ENCODE assay signal across 17 mouse cellular contexts in the genomic region with DNA sequence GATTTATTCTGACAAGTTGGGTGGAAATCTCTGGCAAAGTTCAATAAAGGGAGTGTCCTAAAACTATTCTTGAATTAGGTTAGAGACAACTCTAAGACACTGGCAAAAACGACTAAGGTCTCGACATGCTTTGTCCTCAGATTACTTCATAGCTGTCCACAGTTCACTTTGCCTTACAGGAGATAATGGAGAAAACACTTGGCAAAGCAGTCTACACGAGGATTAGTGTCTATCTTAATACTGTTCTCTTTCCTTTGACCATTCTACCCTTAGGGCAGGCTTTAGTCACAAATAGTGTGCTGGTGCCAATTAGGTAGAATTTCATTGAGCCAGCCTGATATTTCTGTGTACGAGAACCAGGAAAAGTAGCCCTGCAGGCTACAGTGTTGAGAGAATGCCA. TPM values are rescaled to one million over a fixed set of nuclear protein-coding genes. Genes with fewer than 3 reads are reported as not detected.
A peak's percentile ranks its signal among the peaks of the same experiment; 100 is the strongest.
DNase-seq lines count a peak whose midpoint lies in the region; ATAC-seq and TF ChIP-seq lines count a peak whose summit lies in the region.
"Had no signal": no experiment of that assay in that cellular context is flagged by ENCODE, and none has a peak within 500 bp of the region (broad histone marks: within the 10 kb centered on the region; RNA-seq: fewer than 3 reads in every experiment).

No protein-coding gene starts in this region.

- H3K4me3 ChIP-seq in forebrain, embryonic 15.5 days, result no peak overlapping the region
- no peak overlapping the region for H3K4me3 ChIP-seq in forebrain, postnatal 0 days (ENCODE audit: low read depth, low read length)
- H3K4me3 ChIP-seq in kidney, adult 2 months (ENCODE audit: insufficient read depth, low read depth, low read length), result no peak overlapping the region
- no peak overlapping the region for H3K4me3 ChIP-seq in kidney, embryonic 14.5 days (ENCODE audit: low read length)
- no peak overlapping the region for H3K4me3 ChIP-seq in midbrain, embryonic 15.5 days
- H3K4me3 ChIP-seq in midbrain, embryonic 11.5 days (ENCODE audit: low read depth, low read length), result no peak overlapping the region
- no peak overlapping the region for H3K4me3 ChIP-seq in stomach, postnatal 0 days (ENCODE audit: low read depth, low read length)
- H3K4me3 ChIP-seq: embryonic facial prominence, embryonic 12.5 days had no signal

- no peak overlapping the region for H3K9ac ChIP-seq in forebrain, embryonic 15.5 days (replicated peaks)
- H3K9ac ChIP-seq in forebrain, postnatal 0 days, result no peak overlapping the region
- H3K9ac ChIP-seq in kidney, embryonic 14.5 days (ENCODE audit: low read depth, low read length), result no peak overlapping the region
- H3K9ac ChIP-seq in midbrain, embryonic 15.5 days, result no peak overlapping the region
- H3K9ac ChIP-seq in midbrain, embryonic 11.5 days (ENCODE audit: low read length), result no peak overlapping the region
- H3K9ac ChIP-seq in stomach, postnatal 0 days (ENCODE audit: low read length), result no peak overlapping the region
- H3K9ac ChIP-seq: embryonic facial prominence, embryonic 12.5 days had no signal

- TF ChIP-seq EP300 in stomach, postnatal 0 days (optimal IDR thresholded peaks at IDR 0.05), result no peak

- ATAC-seq in forebrain, embryonic 15.5 days (replicated peaks), result peak; percentile 77
- no peak for ATAC-seq in forebrain, postnatal 0 days
- ATAC-seq in kidney, embryonic 14.5 days (ENCODE audit: low FRiP score, low TSS enrichment), result no peak
- ATAC-seq in midbrain, embryonic 15.5 days (replicated peaks), result 0 out of 2 replicates have a peak, but pooled peaks have one; percentile 52
- no peak for ATAC-seq in midbrain, embryonic 11.5 days (ENCODE audit: low FRiP score)
- no peak for ATAC-seq in stomach, postnatal 0 days (ENCODE audit: low FRiP score, low TSS enrichment)
- ATAC-seq: hindbrain, embryonic 16.5 days had no signal

- peak overlapping the region; percentile 42 for H3K27ac ChIP-seq in forebrain, embryonic 15.5 days (replicated peaks)
- H3K27ac ChIP-seq in forebrain, postnatal 0 days (ENCODE audit: low read depth, low read length), result no peak overlapping the region
- peak overlapping the region; percentile 38; the same call in 1 of the 2 replicates for H3K27ac ChIP-seq in kidney, adult 2 months (ENCODE audit: insufficient read depth, low read depth, low read length)
- no peak overlapping the region for H3K27ac ChIP-seq in kidney, embryonic 14.5 days (ENCODE audit: low read depth, low read length)
- H3K27ac ChIP-seq in midbrain, embryonic 15.5 days, result no peak overlapping the region
- no peak overlapping the region for H3K27ac ChIP-seq in midbrain, embryonic 11.5 days (ENCODE audit: low read depth, low read length)
- peak overlapping the region; percentile 30; the same call in 1 of the 2 replicates for H3K27ac ChIP-seq in stomach, postnatal 0 days (replicated peaks)
- H3K27ac ChIP-seq: embryonic facial prominence, embryonic 12.5 days; macrophage had no signal

- H3K9me3 ChIP-seq in forebrain, embryonic 15.5 days, result no peaks in the 10 kb centered on the region
- H3K9me3 ChIP-seq in forebrain, postnatal 0 days (ENCODE audit: low read length), result no peaks in the 10 kb centered on the region
- no peaks in the 10 kb centered on the region for H3K9me3 ChIP-seq in kidney, embryonic 14.5 days (ENCODE audit: control insufficient read depth, low read length)
- no peaks in the 10 kb centered on the region for H3K9me3 ChIP-seq in midbrain, embryonic 15.5 days
- H3K9me3 ChIP-seq in midbrain, embryonic 11.5 days (ENCODE audit: control insufficient read depth, low read length), result no peaks in the 10 kb centered on the region
- H3K9me3 ChIP-seq in stomach, postnatal 0 days (ENCODE audit: control insufficient read depth, low read length), result no peaks in the 10 kb centered on the region
- H3K9me3 ChIP-seq: embryonic facial prominence, embryonic 12.5 days had no signal

- no peak for TF ChIP-seq POLR2A in kidney, adult 2 months (IDR thresholded peaks at IDR 0.05; ENCODE audit: low read depth, low read length)

- H3K36me3 ChIP-seq in forebrain, embryonic 15.5 days, result no peaks in the 10 kb centered on the region
- H3K36me3 ChIP-seq in forebrain, postnatal 0 days (ENCODE audit: insufficient read depth), result no peaks in the 10 kb centered on the region
- no peaks in the 10 kb centered on the region for H3K36me3 ChIP-seq in kidney, adult 2 months (ENCODE audit: control insufficient read depth, insufficient read depth, low read length)
- H3K36me3 ChIP-seq in kidney, embryonic 14.5 days (ENCODE audit: control insufficient read depth, insufficient read depth, low read length), result no peaks in the 10 kb centered on the region
- no peaks in the 10 kb centered on the region for H3K36me3 ChIP-seq in midbrain, embryonic 15.5 days (replicated peaks)
- H3K36me3 ChIP-seq in midbrain, embryonic 11.5 days (ENCODE audit: control insufficient read depth, insufficient read depth, low read length), result no peaks in the 10 kb centered on the region
- no peaks in the 10 kb centered on the region for H3K36me3 ChIP-seq in stomach, postnatal 0 days (ENCODE audit: control insufficient read depth, insufficient read depth, low read length)
- H3K36me3 ChIP-seq: embryonic facial prominence, embryonic 12.5 days had no signal

- no peak for TF ChIP-seq CTCF in forebrain, postnatal 0 days (IDR thresholded peaks at IDR 0.05; ENCODE audit: low read depth)
- no peak for TF ChIP-seq CTCF in kidney, adult 2 months (conservative IDR thresholded peaks at IDR 0.05; ENCODE audit: insufficient read depth, insufficient read length, low read depth, low read length)
- no peak for TF ChIP-seq CTCF in stomach, postnatal 0 days (IDR thresholded peaks at IDR 0.05; ENCODE audit: low read depth)

- no peaks in the 10 kb centered on the region for H3K27me3 ChIP-seq in forebrain, embryonic 15.5 days
- H3K27me3 ChIP-seq in forebrain, postnatal 0 days (ENCODE audit: insufficient read depth, low read length), result no peaks in the 10 kb centered on the region
- H3K27me3 ChIP-seq in kidney, adult 2 months (replicated peaks; ENCODE audit: control insufficient read depth, insufficient read depth, low read length), result no peaks in the 10 kb centered on the region
- no peaks in the 10 kb centered on the region for H3K27me3 ChIP-seq in kidney, embryonic 14.5 days (ENCODE audit: control insufficient read depth, insufficient read depth, low read length)
- H3K27me3 ChIP-seq in midbrain, embryonic 15.5 days (replicated peaks), result no peaks in the 10 kb centered on the region
- H3K27me3 ChIP-seq in midbrain, embryonic 11.5 days (ENCODE audit: control insufficient read depth, insufficient read depth, low read length), result no peaks in the 10 kb centered on the region
- no peaks in the 10 kb centered on the region for H3K27me3 ChIP-seq in stomach, postnatal 0 days (ENCODE audit: control insufficient read depth, insufficient read depth, low read length)
- H3K27me3 ChIP-seq: embryonic facial prominence, embryonic 12.5 days had no signal

- H3K4me1 ChIP-seq in forebrain, embryonic 15.5 days, result peaks cover 28% of the 10 kb centered on the region
- no peaks in the 10 kb centered on the region for H3K4me1 ChIP-seq in forebrain, postnatal 0 days (ENCODE audit: insufficient read depth)
- H3K4me1 ChIP-seq in kidney, adult 2 months (ENCODE audit: control insufficient read depth, insufficient read depth, low read length), result peaks cover 20% of the 10 kb centered on the region
- no peaks in the 10 kb centered on the region for H3K4me1 ChIP-seq in kidney, embryonic 14.5 days (ENCODE audit: control insufficient read depth, insufficient read depth, low read length)
- peaks cover 8% of the 10 kb centered on the region for H3K4me1 ChIP-seq in midbrain, embryonic 15.5 days
- no peaks in the 10 kb centered on the region for H3K4me1 ChIP-seq in midbrain, embryonic 11.5 days (ENCODE audit: control insufficient read depth, insufficient read depth, low read length)
- peaks cover 3% of the 10 kb centered on the region; the same call in 1 of the 2 replicates for H3K4me1 ChIP-seq in stomach, postnatal 0 days (replicated peaks; ENCODE audit: control insufficient read depth, insufficient read depth)
- H3K4me1 ChIP-seq: embryonic facial prominence, embryonic 12.5 days had no signal

- no peak overlapping the region for H3K4me2 ChIP-seq in forebrain, embryonic 15.5 days (replicated peaks)
- H3K4me2 ChIP-seq in forebrain, postnatal 0 days (ENCODE audit: low read depth), result no peak overlapping the region
- no peak overlapping the region for H3K4me2 ChIP-seq in kidney, embryonic 14.5 days (replicated peaks; ENCODE audit: low read depth, low read length)
- no peak overlapping the region for H3K4me2 ChIP-seq in midbrain, embryonic 15.5 days
- H3K4me2 ChIP-seq in midbrain, embryonic 11.5 days, result no peak overlapping the region
- no peak overlapping the region for H3K4me2 ChIP-seq in stomach, postnatal 0 days (replicated peaks; ENCODE audit: low read depth)
- H3K4me2 ChIP-seq: embryonic facial prominence, embryonic 12.5 days had no signal

- no peak for DNase-seq in forebrain, postnatal 0 days
- no peak for DNase-seq in kidney, adult 2 months
- no peak for DNase-seq in midbrain, embryonic 11.5 days (ENCODE audit: low spot score, missing footprints)
- DNase-seq in stomach, postnatal 0 days (ENCODE audit: low spot score), result no peak
- DNase-seq in kidney, adult 18-20 months, result no peak
- DNase-seq: adrenal gland, postnatal 25 days; B cell, adult 2 months; cerebellum, adult 11 months; cerebellum, postnatal 36 days; heart, adult 11 months; kidney, adult 8-10 months had no signal

- WGBS in forebrain, embryonic 15.5 days, result 27% methylated on average over 4 of the region's 4 CpGs
- 24% methylated on average over 4 of the region's 4 CpGs for WGBS in forebrain, postnatal 0 days
- WGBS in kidney, adult 2 months, result 31% methylated on average over 4 of the region's 4 CpGs
- 73% methylated on average over 4 of the region's 4 CpGs for WGBS in kidney, embryonic 14.5 days
- 34% methylated on average over 4 of the region's 4 CpGs for WGBS in midbrain, embryonic 15.5 days
- WGBS in midbrain, embryonic 11.5 days, result 70% methylated on average over 4 of the region's 4 CpGs
- WGBS in stomach, postnatal 0 days, result 33% methylated on average over 4 of the region's 4 CpGs

RNA-seq across cellular contexts. Expression of a gene that starts 22.5 kb away (rescaled TPM):
- 9.6 and 11.0 TPM in 2 replicates for polyA plus RNA-seq in forebrain, embryonic 15.5 days (2015; fragmentation: Nextera tagmentation; extraction: Ambion mirVana)
- total RNA-seq in forebrain, postnatal 0 days (2014; rRNA removed), result 24.1 and 33.1 TPM in 2 replicates
- 2.0 and 5.1 TPM in 2 replicates for polyA plus RNA-seq in forebrain, postnatal 0 days (2015; fragmentation: Nextera tagmentation; extraction: Ambion mirVana)
- polyA plus RNA-seq in kidney, adult 2 months (2012; rRNA removed), result 7.9 and 11.0 TPM in 2 replicates
- polyA plus RNA-seq in kidney, embryonic 14.5 days (2014; fragmentation: Nextera tagmentation; extraction: Ambion mirVana), result 11.3 and 12.4 TPM in 2 replicates
- polyA plus RNA-seq in midbrain, embryonic 15.5 days (2015; fragmentation: Nextera tagmentation; extraction: Ambion mirVana), result 8.3 and 8.6 TPM in 2 replicates
- 5.9 and 6.3 TPM in 2 replicates for polyA plus RNA-seq in midbrain, embryonic 11.5 days (2014; fragmentation: Nextera tagmentation; extraction: Ambion mirVana)
- 4.8 and 5.0 TPM in 2 replicates for polyA plus RNA-seq in stomach, postnatal 0 days (2015; fragmentation: Nextera tagmentation; extraction: Ambion mirVana)

Comparison
In these comparisons a context has a peak if more than half of its experiments do, and no peak if none do; other contexts are left out.
1. ATAC-seq: peak in forebrain, embryonic 15.5 days (single experiment) and midbrain, embryonic 15.5 days (single experiment); none in forebrain, postnatal 0 days (single experiment), kidney, embryonic 14.5 days (single experiment), midbrain, embryonic 11.5 days (single experiment) and stomach, postnatal 0 days (single experiment).
2. H3K27ac ChIP-seq: peak in forebrain, embryonic 15.5 days (single experiment), kidney, adult 2 months (single experiment) and stomach, postnatal 0 days (single experiment); none in forebrain, postnatal 0 days (single experiment), kidney, embryonic 14.5 days (single experiment), midbrain, embryonic 15.5 days (single experiment) and midbrain, embryonic 11.5 days (single experiment).